Mouse (Mus musculus) adrenal gland, postnatal 10 days (tissue): ENCODE measurements around the gene Sergef. TPM values are rescaled to one million over a fixed set of nuclear protein-coding genes. Genes with fewer than 3 reads are reported as not detected.

ENCODE experiments used
- DNase-seq: peaks from one replicate; pipeline ENCODE4 v3.0.0; 2021; ENCODE audit warnings: mixed read lengths
- total RNA-seq, 2 experiments: library from RNA; stranded (reverse); gene quantifications; 2 replicates each; pipeline ENCODE4 v1.2.3; 2021

Sergef gene
- total RNA-seq, 2 experiments from 2014 or later = 9.7 to 14.4 TPM

- DNase-seq = no peak
These were observed 66.6 kb downstream of the Sergef start for GRCm38 (mm10) chr7:46572803-46573594.

DNA sequence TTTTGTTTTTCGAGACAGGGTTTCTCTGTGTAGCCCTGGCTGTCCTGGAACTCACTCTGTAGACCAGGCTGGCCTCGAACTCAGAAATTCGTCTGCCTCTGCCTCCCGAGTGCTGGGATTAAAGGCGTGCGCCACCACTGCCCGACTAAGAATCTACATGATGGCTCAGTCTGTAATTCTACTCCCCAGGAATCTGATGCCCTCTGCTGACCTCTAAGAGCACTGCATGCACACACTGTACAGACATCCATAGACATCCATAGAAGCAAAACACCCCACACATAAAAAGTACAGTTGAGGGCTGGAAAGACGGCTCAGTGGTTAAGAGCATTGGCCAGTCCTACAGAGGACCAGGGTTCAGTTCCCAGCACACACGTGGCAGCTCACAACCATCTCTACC lies 70.1 kb downstream of the Sergef start:
- peak; percentile 64 for DNase-seq

GRCm38 (mm10) chr7:46566318-46567007 lies 73.1 kb downstream of the Sergef start:
- no peak for DNase-seq

DNA sequence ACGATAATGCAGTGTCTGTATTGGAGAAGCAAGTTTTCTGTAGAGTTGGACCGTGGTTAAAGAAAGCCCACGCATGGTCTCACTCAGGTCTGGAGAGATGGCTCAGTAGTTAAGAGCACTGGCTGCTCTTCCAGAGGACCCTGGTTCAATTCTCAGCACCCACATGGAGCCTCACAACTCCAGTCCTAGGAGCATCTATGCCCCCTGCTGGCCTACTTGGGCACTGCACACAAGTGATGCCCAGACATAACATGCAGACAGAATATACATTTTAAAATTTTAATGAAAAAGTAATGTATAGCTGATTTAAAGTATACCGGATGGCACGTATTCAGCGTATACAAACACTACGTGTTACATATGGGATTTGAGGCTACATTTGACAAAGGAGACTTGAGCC lies 74.2 kb downstream of the Sergef start:
- DNase-seq = no peak

DNA sequence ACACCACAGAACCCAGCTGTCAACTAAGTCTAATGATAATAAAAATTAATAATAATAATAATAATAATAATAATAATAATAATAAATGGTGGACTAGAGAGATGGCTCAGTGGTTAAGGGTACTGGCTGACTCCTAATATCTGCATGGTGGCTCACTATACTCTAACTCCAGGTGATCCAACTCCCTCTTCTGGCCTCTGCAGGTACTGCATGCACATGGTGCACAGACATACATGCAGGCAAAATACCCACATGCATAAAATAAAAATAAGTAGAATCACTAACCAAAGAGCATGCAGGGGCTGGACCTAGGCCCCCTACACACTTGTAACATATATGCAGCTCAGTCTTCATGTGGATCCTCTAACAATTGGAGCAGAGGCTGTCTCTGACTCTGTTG lies 75.8 kb downstream of the Sergef start:
- DNase-seq = no peak

DNA sequence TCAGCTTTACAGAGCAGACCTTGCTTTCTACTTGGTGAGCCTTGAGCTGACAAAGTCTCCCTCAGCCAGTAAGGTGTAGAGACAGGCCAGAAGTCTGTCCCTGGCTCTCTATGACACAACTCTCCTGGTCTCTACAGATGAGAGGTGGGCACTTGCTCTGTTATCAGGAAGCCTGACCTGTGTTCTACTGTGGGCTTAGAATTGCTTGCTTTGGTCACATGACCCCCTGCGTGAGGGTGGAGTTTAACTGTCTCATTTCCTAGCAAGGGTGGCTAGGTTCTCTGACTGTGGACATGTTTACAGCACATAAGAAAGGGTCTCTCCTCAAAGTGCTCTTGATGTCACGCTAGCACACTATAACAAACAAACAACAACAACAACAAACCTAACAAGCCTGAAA lies 79.5 kb downstream of the Sergef start:
- no peak for DNase-seq

GRCm38 (mm10) chr7:46559643-46560042 lies 80.0 kb downstream of the Sergef start:
- peak; percentile 72 for DNase-seq

- no peak for DNase-seq
These were observed 80.6 kb downstream of the Sergef start for GRCm38 (mm10) chr7:46559006-46559405.

DNA sequence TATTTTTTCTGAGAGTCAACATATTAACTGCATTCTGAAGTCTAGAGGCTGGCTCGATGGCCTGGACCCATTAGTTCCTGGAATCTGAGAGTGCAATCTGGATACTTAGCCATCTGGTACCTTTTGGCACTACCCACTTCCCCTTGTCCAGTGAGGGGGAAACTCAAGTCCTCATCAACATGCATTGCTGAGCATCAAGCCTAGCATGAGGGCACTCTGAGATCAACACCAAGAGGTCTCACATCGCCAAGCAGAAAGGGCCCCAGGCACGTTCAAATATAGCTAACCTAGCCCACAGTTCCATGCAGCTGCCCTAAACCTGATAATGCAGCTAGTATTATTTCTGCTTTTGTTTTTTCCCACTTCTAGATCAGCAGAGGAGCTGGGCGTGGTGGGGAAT lies 81.6 kb downstream of the Sergef start:
- no peak for DNase-seq

- no peak for DNase-seq
These were observed 82.2 kb downstream of the Sergef start for GRCm38 (mm10) chr7:46557387-46557786.

GRCm38 (mm10) chr7:46556358-46557118 lies 83.1 kb downstream of the Sergef start:
- DNase-seq = no peak

DNA sequence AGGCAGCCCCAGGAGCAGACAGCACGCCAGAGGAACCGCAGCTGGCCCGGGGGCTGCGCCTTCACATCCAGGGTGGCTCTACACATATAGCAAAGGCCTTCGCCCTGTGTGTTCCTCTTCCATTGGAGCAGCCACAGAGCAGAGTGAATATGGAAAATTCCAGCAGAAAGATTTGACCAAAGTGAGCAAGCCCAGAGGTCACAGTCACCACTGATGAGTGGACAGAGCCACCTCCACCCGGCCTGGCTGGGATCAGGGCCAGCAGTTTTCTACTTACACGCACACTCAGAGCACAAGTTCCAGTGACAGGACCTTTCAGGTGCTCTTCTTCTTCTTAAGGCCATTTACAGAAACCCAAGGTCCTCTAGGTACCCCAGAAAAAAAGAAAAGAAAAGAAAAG lies 83.9 kb downstream of the Sergef start:
- DNase-seq = peak; percentile 41

DNA sequence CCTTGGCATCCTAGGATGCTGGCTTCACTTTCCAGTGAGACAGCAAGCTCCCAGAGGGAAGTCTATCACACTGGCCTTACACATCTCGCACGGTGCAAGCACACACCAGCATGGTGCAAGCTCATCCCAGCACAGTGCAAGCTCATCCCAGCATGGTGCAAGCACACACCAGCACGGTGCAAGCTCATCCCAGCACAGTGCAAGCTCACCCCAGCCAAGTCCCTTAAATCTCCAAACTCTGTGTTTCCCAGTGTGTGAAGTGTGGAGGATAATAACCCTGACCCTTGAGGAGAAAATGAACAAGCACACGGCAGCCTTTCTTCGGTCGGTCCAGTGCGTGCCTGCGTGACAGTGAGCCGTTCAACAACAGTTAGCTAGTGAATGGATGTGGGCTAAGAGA lies 84.8 kb downstream of the Sergef start:
- DNase-seq = no peak

DNA sequence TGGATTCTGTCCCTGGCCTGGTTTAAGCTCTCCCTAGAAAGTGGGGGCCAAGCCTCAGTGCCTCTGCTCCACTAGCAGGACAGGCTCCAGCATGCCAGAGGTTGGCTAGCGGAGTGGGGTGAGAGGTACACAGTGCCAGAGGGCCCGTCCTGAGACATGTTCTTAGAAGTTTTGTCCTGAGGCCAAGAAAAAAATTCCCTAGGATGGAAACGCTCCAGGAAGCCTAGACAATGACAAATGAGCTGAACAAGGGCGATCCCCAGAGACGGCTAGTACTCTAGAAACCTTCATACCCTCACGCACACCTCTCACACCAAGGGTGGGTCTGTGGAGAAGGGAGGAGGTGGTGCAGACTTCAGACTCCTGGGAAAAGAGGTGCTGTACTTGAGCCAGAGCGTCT lies 85.6 kb downstream of the Sergef start:
- peak; percentile 73 for DNase-seq

GRCm38 (mm10) chr7:46551935-46552752 lies 87.5 kb downstream of the Sergef start:
- DNase-seq = peak; percentile 29

GRCm38 (mm10) chr7:46551173-46551572 lies 88.4 kb downstream of the Sergef start:
- no peak for DNase-seq

DNA sequence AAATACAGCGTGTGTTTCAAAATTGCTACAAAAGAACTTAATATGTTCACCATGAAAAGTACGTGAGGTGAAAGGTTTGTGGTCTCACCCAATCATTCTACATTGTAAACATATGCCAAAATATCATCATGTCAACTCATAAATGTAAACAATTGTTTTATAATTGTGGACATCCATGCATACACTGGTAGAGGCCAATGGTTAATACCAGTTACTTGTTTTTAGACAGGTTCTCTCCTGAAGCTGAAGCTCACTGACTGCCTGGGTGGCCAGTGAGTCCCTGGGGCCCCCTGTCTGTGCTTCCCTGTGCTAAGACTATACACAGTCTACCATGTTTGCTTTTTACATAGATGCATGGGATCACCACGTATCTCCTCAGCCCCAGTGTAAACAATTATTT lies 91.5 kb downstream of the Sergef start:
- no peak for DNase-seq

DNA sequence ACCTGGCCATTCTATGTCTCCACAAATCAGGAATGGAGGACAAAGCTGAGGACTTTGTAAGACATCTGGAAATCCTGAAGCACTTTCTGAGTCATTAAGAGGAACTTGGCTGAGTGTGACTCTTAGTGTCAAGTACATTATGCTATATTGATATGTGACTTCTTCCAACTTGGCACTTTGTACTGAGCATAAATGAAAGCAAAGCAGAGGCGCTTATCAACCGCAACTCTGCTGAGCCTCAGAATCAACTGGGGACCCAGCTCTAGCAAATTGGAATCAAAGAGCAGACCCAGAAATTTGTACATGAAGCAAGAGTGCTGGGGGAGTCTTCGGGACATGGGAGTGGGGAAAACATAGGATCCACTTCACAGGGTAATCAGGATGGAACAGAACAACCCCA lies 92.0 kb downstream of the Sergef start:
- no peak for DNase-seq

- DNase-seq = no peak
These were observed 93.1 kb downstream of the Sergef start for GRCm38 (mm10) chr7:46546539-46546938.

DNA sequence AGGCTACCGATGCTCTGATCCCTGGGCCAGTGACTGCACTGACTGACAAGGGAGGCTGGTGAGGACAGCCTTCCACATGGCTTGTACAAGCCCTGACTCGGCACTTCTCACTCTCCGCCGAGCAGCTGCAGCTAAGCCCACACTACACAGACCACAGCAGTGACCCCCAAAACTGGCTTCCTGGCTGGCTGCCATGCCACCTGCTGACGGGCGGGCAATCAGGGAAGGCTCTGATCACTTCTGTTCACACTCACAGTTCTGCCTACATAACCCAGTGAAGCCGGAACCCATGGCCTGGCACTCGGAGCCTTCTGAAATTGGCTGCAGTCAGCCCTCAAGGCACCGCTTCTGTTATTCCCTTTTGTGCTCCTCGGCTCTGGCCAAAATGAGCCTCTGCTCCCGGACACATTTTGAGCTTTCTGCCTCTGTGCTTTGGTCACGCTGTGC lies 95.4 kb downstream of the Sergef start:
- no peak for DNase-seq

- DNase-seq = no peak
These were observed 97.5 kb downstream of the Sergef start for GRCm38 (mm10) chr7:46542117-46542516.

DNA sequence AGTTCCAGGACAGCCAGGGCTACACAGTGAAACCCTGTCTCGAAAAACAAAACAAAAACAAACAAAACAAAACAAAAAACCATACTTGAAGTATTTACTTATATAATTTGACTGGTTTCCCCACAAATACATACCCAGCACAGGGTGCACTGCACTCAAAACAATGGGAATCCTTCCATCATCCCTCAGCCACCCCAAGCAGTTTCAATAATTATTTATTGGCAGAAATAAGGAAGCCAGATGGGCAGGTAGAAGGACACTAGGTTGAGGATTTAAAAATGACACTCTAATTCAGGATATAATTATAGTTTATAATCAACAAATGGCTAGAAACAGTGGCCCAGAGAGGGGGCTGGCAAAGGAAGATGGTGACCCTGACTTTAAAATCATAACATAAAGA lies 99.0 kb downstream of the Sergef start:
- no peak for DNase-seq
